Mouse (Mus musculus): ENCODE data around the gene Nkx2-2. TPM values are rescaled to one million over a fixed set of nuclear protein-coding genes. Genes with fewer than 3 reads are reported as not detected.
"Not testable (repeated sequence)": the region's sequence is repeated elsewhere in the genome, so short reads cannot be mapped to it uniquely, and the experiment has no call there.

Nkx2-2 gene
- polyA plus RNA-seq, 1 experiment from 2014 or later: not detected

DNA sequence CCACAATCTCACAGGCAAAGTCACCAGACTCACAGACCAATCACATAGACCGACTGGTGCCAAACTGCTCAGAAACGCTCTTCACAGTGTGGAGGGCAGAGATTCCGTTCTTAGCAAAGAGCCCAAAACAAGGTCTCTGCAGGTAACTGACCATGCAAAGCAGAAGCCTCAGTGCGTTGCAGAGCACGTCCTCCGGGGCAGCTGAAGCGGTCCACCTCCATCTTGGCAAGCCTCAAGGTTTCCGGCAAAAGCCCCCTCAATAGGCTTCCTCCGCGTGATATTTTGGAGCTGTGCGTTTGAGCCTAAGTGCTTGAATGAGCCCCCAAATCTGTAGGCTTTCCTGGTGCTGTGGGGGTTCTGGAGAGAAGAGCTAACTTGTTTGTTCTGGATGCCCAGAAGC, 18.7 kb downstream of the Nkx2-2 start:
- 89% methylated on average over 11 of the region's 11 CpGs for WGBS
- Histone ChIP-seq H3K9me3 (replicated peaks) (no peaks in the 10 kb centered on the region), H3K27ac (no peak overlapping the region), H3K4me3 (no peak overlapping the region), H3K36me3 (no peaks in the 10 kb centered on the region), H3K4me1 (peaks cover 8% of the 10 kb centered on the region; the same call in 1 of the 2 replicates), H3K27me3 (ENCODE audit: low read depth, poor library complexity, severe bottlenecking) (peaks cover 70% of the 10 kb centered on the region)
- no peak for DNase-seq (ENCODE audit: low spot score)

DNA sequence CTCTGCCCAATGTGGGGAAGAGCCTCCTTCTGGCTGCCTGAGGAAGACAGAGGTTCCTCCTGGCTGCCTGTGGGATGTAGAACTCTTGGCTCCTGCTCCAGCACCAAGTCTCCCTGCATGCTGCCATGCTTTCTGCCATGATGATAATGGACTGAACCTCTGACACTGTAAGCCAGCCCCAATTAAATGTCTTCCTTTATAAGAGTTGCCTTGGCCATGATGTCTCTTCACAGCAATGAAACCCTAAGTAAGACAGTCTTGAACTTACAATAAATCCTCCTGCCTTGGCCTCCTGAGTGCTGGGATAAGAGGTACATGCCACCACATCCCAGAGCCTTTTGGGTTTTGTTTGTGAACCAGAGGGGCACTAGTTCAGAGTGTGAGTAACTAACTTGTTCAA, 20.3 kb downstream of the Nkx2-2 start:
- no peak overlapping the region for H3K4me3 ChIP-seq
- peaks cover 8% of the 10 kb centered on the region; the same call in 1 of the 2 replicates for H3K4me1 ChIP-seq

DNA sequence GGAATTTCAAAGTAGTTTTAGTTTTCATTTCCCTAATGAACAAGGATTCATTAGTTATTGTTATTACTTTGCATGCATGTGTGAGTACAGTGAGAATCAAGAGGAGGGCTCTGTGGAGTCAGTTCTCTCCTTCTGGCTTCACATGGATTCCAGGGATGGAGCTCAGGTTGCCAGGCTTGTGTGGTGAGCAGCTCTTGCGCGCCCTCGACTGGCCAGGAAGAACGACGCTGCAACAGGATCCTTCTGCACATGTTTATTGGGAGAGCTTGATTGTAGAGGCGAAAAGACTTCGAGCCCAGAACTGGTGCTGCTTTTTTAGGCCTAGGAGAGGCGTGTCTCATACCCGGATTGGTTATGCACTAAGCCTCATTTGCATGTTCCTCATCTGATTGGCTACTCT, 23.5 kb downstream of the Nkx2-2 start:
- not testable (repeated sequence) for H3K4me1 ChIP-seq; DNase-seq (ENCODE audit: low spot score); H3K4me3 ChIP-seq; H3K36me3 ChIP-seq; H3K27ac ChIP-seq; H3K9me3 ChIP-seq (replicated peaks)
- peaks cover 25% of the 10 kb centered on the region for H3K27me3 ChIP-seq (ENCODE audit: low read depth, poor library complexity, severe bottlenecking)
- 81% methylated on average over 9 of the region's 9 CpGs for WGBS

More for the DNA sequence above, 20.3 kb downstream of the Nkx2-2 start:
- H3K9me3 ChIP-seq (replicated peaks): no peaks in the 10 kb centered on the region
- no peak overlapping the region for H3K27ac ChIP-seq
- peaks cover 54% of the 10 kb centered on the region for H3K27me3 ChIP-seq (ENCODE audit: low read depth, poor library complexity, severe bottlenecking)
- DNase-seq (ENCODE audit: low spot score): no peak
- H3K36me3 ChIP-seq: no peaks in the 10 kb centered on the region

DNA sequence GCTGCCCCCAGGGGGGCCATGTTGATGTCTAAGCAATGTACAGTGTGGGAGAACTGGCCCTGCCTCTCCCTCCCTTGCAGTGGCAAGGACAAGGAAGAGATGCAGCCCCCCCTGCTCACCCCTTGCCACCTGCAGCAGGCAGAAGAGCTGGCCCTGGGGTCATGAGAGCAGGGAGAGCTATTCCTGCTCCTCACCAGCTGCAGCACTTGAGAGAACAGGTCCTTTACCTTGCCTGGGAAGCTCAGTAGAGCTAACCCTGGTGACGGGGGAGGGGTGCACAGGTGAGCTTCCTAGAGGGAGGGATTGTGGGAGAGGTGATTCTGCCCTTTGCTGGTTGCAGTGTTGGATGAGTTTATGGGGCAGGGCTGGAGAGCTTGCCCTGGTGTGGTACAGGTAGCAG, 28.2 kb downstream of the Nkx2-2 start:
- no peaks in the 10 kb centered on the region for H3K9me3 ChIP-seq (replicated peaks)
- H3K27ac ChIP-seq: no peak overlapping the region
- DNase-seq (ENCODE audit: low spot score): no peak
- no peaks in the 10 kb centered on the region for H3K36me3 ChIP-seq
- no peaks in the 10 kb centered on the region for H3K4me1 ChIP-seq
- H3K4me3 ChIP-seq: no peak overlapping the region
- 92% methylated on average over 1 of the region's 1 CpGs for WGBS
- H3K27me3 ChIP-seq (ENCODE audit: low read depth, poor library complexity, severe bottlenecking): no peaks in the 10 kb centered on the region

DNA sequence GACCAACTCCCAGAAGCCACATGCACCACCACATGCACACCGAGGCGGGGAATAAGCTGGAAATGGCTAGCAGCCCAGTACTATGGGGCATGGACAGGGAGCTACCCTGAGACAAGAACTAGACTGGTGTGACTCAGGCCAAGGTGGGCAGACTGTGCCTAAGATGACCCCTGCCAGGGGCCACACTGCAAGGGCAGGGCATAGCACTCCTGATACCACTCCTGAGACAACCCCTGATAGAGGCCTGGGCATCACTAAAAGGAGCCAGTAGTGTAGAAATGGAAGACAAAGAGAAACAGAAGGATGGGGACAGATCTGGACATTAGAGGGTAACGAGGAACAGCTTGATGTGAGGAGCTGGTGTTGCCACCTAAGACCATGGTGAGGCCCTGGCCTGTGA, 28.7 kb downstream of the Nkx2-2 start:
- Histone ChIP-seq H3K9me3 (replicated peaks) (no peaks in the 10 kb centered on the region), H3K27ac (no peak overlapping the region), H3K36me3 (no peaks in the 10 kb centered on the region), H3K4me3 (no peak overlapping the region), H3K4me1 (no peaks in the 10 kb centered on the region), H3K27me3 (ENCODE audit: low read depth, poor library complexity, severe bottlenecking) (no peaks in the 10 kb centered on the region)
- DNase-seq (ENCODE audit: low spot score): no peak
- WGBS: 93% methylated on average over 3 of the region's 3 CpGs

DNA sequence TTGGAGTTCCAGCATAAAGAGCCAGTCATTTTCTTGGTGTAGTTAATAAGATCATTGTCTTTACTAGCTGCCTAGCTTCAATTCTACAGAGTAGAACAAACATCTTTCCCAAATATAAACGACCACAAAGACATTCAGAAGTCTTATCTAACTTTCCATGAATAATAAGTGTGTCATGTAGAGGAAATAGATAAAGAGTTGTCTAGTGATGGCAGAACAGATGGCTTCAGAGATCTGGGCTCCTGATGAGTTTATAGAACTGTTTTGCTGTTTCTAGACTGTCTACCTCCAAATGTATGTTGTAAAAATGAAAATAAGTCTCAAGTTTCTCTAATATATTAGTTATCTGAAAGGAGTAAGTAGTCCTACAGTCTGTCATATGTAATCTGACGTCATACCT, 41.5 kb downstream of the Nkx2-2 start:
- no peaks in the 10 kb centered on the region for H3K36me3 ChIP-seq

More for the DNA sequence above, 41.5 kb downstream of the Nkx2-2 start:
- Histone ChIP-seq H3K27me3 (ENCODE audit: low read depth, poor library complexity, severe bottlenecking) (no peaks in the 10 kb centered on the region), H3K27ac (no peak overlapping the region), H3K4me3 (no peak overlapping the region), H3K9me3 (replicated peaks) (no peaks in the 10 kb centered on the region), H3K4me1 (no peaks in the 10 kb centered on the region)
- no peak for DNase-seq (ENCODE audit: low spot score)
- WGBS: 70% methylated on average over 2 of the region's 2 CpGs

Other genes with a start within 250 kb of the Nkx2-2 start
- 83.7 and 91.2 TPM in 2 replicates for gene Xrn2, start 181.2 kb downstream of the Nkx2-2 start, polyA plus RNA-seq (2016; fragmentation: Nextera tagmentation; extraction: Ambion mirVana)
- not detected in 2 replicates for gene Nkx2-4, start 108.8 kb downstream of the Nkx2-2 start, polyA plus RNA-seq (2016; fragmentation: Nextera tagmentation; extraction: Ambion mirVana)
- 2.5 and 10.8 TPM in 2 replicates for gene Pax1, start 167.7 kb upstream of the Nkx2-2 start, polyA plus RNA-seq (2016; fragmentation: Nextera tagmentation; extraction: Ambion mirVana)

Measured in limb, embryonic 10.5 days (tissue).